Mouse (Mus musculus) kidney, adult 11 months (tissue): ENCODE results near the gene Ccdc62.

ENCODE experiments used
- DNase-seq: peaks from one replicate; pipeline ENCODE4 v3.0.0; 2022

Gene Ccdc62

GRCm38 (mm10) chr5:123980521-123981249 lies 50.2 kb downstream of the Ccdc62 start:
- peak; percentile 2 for DNase-seq

GRCm38 (mm10) chr5:123981250-123981554 lies 50.7 kb downstream of the Ccdc62 start:
- peak; percentile 2 for DNase-seq

- no peak for DNase-seq
Measured at GRCm38 (mm10) chr5:123982838-123983237, 52.4 kb downstream of the Ccdc62 start.

- DNase-seq, result no peak
Measured at GRCm38 (mm10) chr5:123985434-123985833, 55.0 kb downstream of the Ccdc62 start.

GRCm38 (mm10) chr5:123986925-123987324 lies 56.4 kb downstream of the Ccdc62 start:
- DNase-seq, result no peak

GRCm38 (mm10) chr5:123987511-123987910 lies 57.0 kb downstream of the Ccdc62 start:
- no peak for DNase-seq

GRCm38 (mm10) chr5:123989941-123990885 lies 59.7 kb downstream of the Ccdc62 start:
- no peak for DNase-seq

GRCm38 (mm10) chr5:123991321-123991720 lies 60.8 kb downstream of the Ccdc62 start:
- no peak for DNase-seq

- DNase-seq, result peak; percentile 51
Measured at GRCm38 (mm10) chr5:123992193-123992637, 61.7 kb downstream of the Ccdc62 start.

GRCm38 (mm10) chr5:123992794-123993193 lies 62.3 kb downstream of the Ccdc62 start:
- DNase-seq, result peak; percentile 73

- DNase-seq, result no peak
Measured at GRCm38 (mm10) chr5:123993263-123994036, 63.0 kb downstream of the Ccdc62 start.

GRCm38 (mm10) chr5:123994468-123994867 lies 64.0 kb downstream of the Ccdc62 start:
- no peak for DNase-seq

GRCm38 (mm10) chr5:123995388-123995787 lies 64.9 kb downstream of the Ccdc62 start:
- DNase-seq, result no peak

GRCm38 (mm10) chr5:123996194-123996593 lies 65.7 kb downstream of the Ccdc62 start:
- no peak for DNase-seq

GRCm38 (mm10) chr5:123996695-123997094 lies 66.2 kb downstream of the Ccdc62 start:
- DNase-seq, result no peak

GRCm38 (mm10) chr5:123997211-123997751 lies 66.8 kb downstream of the Ccdc62 start:
- no peak for DNase-seq

- no peak for DNase-seq
Measured at GRCm38 (mm10) chr5:123997811-123998210, 67.3 kb downstream of the Ccdc62 start.

GRCm38 (mm10) chr5:123998370-123998769 lies 67.9 kb downstream of the Ccdc62 start:
- no peak for DNase-seq

GRCm38 (mm10) chr5:124000824-124001223 lies 70.3 kb downstream of the Ccdc62 start:
- DNase-seq, result peak; percentile 79

GRCm38 (mm10) chr5:124001274-124001673 lies 70.8 kb downstream of the Ccdc62 start:
- no peak for DNase-seq

GRCm38 (mm10) chr5:124002876-124003275 lies 72.4 kb downstream of the Ccdc62 start:
- DNase-seq, result peak; percentile 82

GRCm38 (mm10) chr5:124003375-124003774 lies 72.9 kb downstream of the Ccdc62 start:
- no peak for DNase-seq
